Mouse (Mus musculus) neural tube, embryonic 14.5 days (tissue): Measurements from ENCODE around the gene Enho. TPM values are rescaled to one million over a fixed set of nuclear protein-coding genes. Genes with fewer than 3 reads are reported as not detected.
A peak's percentile ranks its signal among the peaks of the same experiment; 100 is the strongest.

ENCODE experiments used
- ATAC-seq: fragments of 200-750 bp; cut with Nextera tagmentation; 2 replicates; pipeline ENCODE4 v1.8.0; 2017; ENCODE audit warnings: low read depth, mild to moderate bottlenecking, moderate TSS enrichment, moderate library complexity
- H3K27ac ChIP-seq: fragments of 300-500 bp; sonication (generic); 2 replicates; pipeline ENCODE4 v1.5.1; 2014; ENCODE audit warnings: low read depth, mild to moderate bottlenecking, control low read depth, low read length, moderate library complexity, mixed read lengths
- H3K27me3 ChIP-seq: fragments of 300-500 bp; sonication (generic); 2 replicates; pipeline ENCODE4 v1.6.1; 2014; ENCODE audit warnings: low read length; ENCODE audit not compliant: control insufficient read depth, insufficient read depth
- H3K36me3 ChIP-seq: fragments of 300-500 bp; sonication (generic); 2 replicates; pipeline ENCODE4 v1.6.1; 2014; ENCODE audit warnings: low read length, mixed read lengths; ENCODE audit not compliant: control insufficient read depth, insufficient read depth
- H3K4me1 ChIP-seq: fragments of 300-500 bp; sonication (generic); 2 replicates; pipeline ENCODE4 v1.6.1; 2014; ENCODE audit warnings: low read length; ENCODE audit not compliant: control insufficient read depth, insufficient read depth
- H3K4me2 ChIP-seq: fragments of 300-500 bp; sonication (generic); 2 replicates; pipeline ENCODE4 v1.6.1; 2014; ENCODE audit warnings: mild to moderate bottlenecking, low read depth, low read length, control low read depth
- H3K4me3 ChIP-seq: fragments of 300-500 bp; sonication (generic); 2 replicates; pipeline ENCODE4 v1.5.1; 2014; ENCODE audit warnings: low read depth, low read length, control low read depth, mixed read lengths
- H3K9ac ChIP-seq: fragments of 300-500 bp; sonication (generic); replicated peaks from 2 replicates; pipeline ENCODE4 v1.6.1; 2014; ENCODE audit warnings: low read depth, mild to moderate bottlenecking, control low read depth, low read length, mixed read lengths
- H3K9me3 ChIP-seq: fragments of 300-500 bp; sonication (generic); 2 replicates; pipeline ENCODE4 v1.6.1; 2016; ENCODE audit warnings: low read length; ENCODE audit not compliant: control insufficient read depth
- WGBS: fragments of 180-500 bp; shearing (Covaris S2); extraction: QIAGEN DNeasy Blood & Tissue Kit; methylation state at CpG from one replicate; pipeline ENCODE4 v1.1.7; 2014; 5-methylcytosine and 5-hydroxymethylcytosine counted together
- polyA plus RNA-seq: library from polyadenylated mRNA; unstranded; fragments of >200 nt; fragmentation: Nextera tagmentation; extraction: Ambion mirVana; gene quantifications from 2 replicates; pipeline ENCODE4 v1.2.1, GENCODE M21; 2014

Gene Enho
- polyA plus RNA-seq, 1 experiment from 2014 or later = 134 TPM

DNA sequence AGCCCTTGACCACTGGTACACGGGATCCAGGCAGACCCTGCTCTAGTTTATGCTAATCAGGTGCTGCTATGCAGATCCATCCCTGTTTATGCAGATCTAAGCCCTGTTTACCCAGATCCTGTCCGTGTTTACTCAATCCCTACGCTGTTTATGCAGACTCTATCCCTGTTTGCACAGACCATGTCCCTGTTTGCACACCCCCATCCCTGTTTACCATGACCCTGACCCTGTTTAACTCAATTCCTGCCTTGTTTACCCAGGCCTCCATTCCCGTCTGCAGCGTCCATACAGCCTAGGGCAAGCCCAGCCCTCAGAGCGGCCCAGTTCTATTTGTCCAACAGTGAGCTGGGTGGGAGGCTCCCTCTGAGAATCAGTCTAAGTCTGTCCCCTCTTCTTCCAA lies 9.9 kb downstream of the Enho start:
- WGBS = 37% methylated on average over 6 of the region's 6 CpGs
- H3K4me1 ChIP-seq = peaks cover 31% of the 10 kb centered on the region
- no peak overlapping the region for H3K4me3 ChIP-seq
- no peaks in the 10 kb centered on the region for H3K9me3 ChIP-seq
- H3K36me3 ChIP-seq = no peaks in the 10 kb centered on the region
- H3K27ac ChIP-seq = no peak overlapping the region
- ATAC-seq = no peak
- H3K9ac ChIP-seq = no peak overlapping the region
- no peaks in the 10 kb centered on the region for H3K27me3 ChIP-seq
- no peak overlapping the region for H3K4me2 ChIP-seq

DNA sequence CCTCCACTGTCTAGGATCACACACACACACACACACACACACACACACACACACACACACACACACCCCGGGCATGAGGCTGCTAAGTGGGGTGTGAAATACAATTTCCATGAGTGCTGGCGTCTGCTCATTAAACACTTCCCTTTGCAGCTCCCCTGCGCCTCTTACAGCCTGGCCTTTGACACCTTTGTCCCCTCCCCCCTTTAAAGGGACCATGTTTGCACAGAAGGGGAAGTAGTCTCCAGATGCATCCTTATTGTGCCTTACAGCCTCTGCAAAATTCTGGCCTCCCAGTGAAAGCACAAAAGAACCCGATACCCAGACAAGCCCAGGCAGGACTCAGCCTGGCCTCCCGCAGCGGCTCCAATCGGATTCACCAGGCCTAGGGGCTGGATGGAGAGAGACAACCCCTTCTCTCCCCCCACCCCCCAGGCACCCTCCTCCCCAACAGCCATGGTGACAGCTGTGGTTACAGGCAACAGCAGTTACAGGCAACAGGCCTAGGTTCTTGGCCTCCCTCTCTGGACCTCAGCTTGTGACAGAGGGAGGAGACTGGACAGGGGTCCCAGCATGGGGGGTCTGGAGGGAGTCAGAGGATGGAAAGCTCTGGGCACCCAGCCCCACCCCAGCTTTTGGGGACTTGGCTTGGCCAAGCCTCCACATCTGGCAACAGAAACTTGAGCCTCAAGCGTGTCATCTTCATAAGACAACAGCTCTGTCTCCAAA lies 11.8 kb downstream of the Enho start:
- H3K36me3 ChIP-seq = no peaks in the 10 kb centered on the region
- H3K4me2 ChIP-seq = no peak overlapping the region
- H3K4me3 ChIP-seq = no peak overlapping the region
- H3K4me1 ChIP-seq = peaks cover 31% of the 10 kb centered on the region
- 9% methylated on average over 8 of the region's 8 CpGs for WGBS
- no peaks in the 10 kb centered on the region for H3K27me3 ChIP-seq
- ATAC-seq = peak; percentile 66
- peak overlapping the region; percentile 34; the same call in 1 of the 2 replicates for H3K27ac ChIP-seq
- no peaks in the 10 kb centered on the region for H3K9me3 ChIP-seq
- no peak overlapping the region for H3K9ac ChIP-seq

DNA sequence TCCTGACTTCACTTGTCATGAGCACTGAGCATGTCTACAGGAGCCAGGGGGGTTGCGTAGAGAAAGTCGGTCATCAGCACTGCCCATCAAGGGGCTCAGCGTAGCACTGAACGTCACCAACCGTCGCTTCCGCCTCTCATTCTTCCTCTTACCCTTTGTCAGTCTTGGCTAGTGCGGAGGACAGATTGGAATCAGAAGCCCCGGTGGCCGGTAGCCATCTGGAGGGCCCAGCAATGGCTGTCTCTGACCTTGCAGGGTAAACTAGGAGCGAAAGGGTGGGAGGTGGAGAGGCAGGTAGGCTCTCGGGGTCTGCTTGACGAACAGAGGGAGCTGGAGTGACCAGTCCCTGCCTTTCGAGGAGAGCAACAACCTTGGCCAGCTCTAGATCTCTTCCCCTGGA lies 18.1 kb downstream of the Enho start:
- Histone ChIP-seq H3K4me1 (peaks cover 21% of the 10 kb centered on the region), H3K9me3 (no peaks in the 10 kb centered on the region), H3K4me2 (no peak overlapping the region), H3K27me3 (no peaks in the 10 kb centered on the region), H3K4me3 (no peak overlapping the region), H3K36me3 (no peaks in the 10 kb centered on the region), H3K27ac (no peak overlapping the region), H3K9ac (no peak overlapping the region)
- no peak for ATAC-seq
- WGBS = 88% methylated on average over 14 of the region's 14 CpGs

DNA sequence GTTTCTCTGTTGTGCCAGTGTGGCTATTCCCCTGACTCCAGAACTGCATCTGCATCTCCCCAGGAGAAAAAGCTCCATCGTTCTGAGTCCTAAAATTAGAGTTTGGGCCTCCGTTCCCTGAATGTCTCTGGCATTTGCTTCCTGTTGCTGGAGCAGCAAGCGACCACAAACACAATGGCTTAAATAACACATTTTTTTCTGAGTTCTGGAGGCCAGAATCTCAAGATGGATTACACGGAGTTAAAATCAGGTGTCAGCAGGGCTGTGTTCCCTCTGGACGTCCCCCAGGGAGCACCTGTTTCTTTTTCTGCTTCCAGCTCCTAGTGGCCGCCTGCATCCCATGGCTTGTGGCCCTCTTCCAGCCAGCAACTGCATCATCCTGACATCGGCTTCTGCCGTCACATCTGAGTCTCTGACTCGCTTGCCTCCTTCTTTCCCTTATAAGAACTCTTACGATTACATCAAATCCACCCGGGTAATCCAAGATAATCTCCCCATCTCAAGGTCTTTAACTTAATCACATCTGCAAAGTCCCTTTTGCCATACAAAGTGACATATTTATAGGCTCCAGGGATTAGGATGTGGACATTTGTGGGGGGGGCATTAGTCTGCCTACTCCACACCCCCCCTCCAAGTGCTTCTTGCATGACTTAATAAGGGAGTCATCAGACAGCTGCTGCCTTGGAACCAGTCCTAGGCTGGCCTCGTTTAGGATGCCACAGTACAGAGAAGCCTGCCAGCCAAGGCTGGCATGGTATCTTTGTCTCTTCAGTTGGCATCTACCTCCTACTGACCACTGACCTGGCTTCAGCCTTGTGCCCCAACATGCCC lies 21.0 kb downstream of the Enho start:
- Histone ChIP-seq H3K4me2 (no peak overlapping the region), H3K9me3 (no peaks in the 10 kb centered on the region), H3K27ac (peak overlapping the region; percentile 34; the same call in 1 of the 2 replicates), H3K4me1 (peaks cover 21% of the 10 kb centered on the region), H3K27me3 (no peaks in the 10 kb centered on the region), H3K4me3 (no peak overlapping the region), H3K36me3 (no peaks in the 10 kb centered on the region), H3K9ac (no peak overlapping the region)
- 41% methylated on average over 12 of the region's 12 CpGs for WGBS
- no peak for ATAC-seq

DNA sequence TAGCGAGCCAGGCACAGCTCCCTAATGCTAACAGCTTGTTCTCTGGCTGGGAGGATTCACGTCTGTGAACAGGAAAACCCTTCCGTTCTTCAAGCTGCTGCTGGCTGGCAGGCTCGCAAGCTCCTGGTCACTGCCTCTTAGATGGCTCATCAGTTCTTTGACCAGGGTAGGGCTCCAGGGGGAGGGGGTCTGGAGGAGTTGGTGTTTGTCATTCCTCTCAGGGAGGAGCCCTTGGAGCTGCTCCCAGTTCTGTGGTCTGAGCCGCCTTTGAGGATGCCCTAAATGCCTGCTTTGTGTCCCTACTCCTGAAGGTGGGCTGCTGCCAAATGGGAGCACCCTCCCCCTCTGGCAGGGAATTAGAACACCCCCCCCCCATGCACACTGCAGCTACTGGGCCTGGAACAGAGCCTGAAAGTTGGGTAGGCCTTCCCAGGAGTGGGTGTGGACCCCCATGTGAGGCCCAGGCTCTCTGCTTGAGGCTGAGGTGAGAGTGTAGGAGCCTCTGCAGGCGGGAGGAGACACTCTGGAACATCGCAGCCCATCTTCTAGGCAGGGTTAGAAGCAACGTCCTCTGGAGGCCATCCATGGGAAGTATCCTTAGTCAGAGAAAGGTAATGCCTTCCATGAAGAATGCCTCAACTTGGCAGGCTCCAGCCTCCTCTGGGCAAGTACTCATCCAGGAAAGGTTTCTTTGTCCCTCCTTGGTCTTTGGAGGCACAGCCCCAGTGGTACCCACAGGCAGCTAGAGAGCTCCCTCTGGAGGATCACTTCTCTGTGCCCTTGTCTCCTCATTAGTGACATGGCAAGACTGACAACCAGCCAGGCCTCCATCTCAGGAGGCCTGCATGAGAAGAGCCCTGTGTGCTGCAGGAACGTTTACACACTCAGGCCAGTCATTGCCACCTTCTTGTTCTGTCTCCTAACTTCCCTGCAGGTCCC lies 24.2 kb downstream of the Enho start:
- H3K4me3 ChIP-seq = no peak overlapping the region
- H3K27ac ChIP-seq = 0 out of 2 replicates have a peak overlapping the region, but pooled peaks have one; percentile 34
- no peaks in the 10 kb centered on the region for H3K9me3 ChIP-seq
- 64% methylated on average over 9 of the region's 9 CpGs for WGBS
- H3K36me3 ChIP-seq = no peaks in the 10 kb centered on the region
- ATAC-seq = peak; percentile 81
- peaks cover 27% of the 10 kb centered on the region for H3K4me1 ChIP-seq
- H3K4me2 ChIP-seq = no peak overlapping the region
- no peak overlapping the region for H3K9ac ChIP-seq
- H3K27me3 ChIP-seq = no peaks in the 10 kb centered on the region

DNA sequence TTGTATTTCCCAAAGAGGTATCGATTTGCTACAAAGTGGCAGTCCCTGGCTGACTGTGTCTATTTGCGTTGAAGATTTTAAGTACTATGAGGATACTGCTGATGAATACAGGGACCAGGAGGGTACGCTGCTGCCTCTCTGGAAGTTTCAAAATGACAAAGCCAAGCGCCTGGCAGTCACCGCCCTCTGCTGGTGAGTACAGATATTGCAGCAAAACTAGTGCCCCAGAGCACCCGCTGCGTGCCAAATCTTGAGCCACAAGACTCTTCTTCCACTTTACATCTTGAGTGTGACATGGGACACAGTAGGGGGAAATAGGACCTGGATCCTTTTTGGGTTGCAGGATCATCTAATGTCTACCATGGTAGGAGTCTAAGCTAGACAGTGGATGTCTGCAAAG lies 26.0 kb downstream of the Enho start:
- peak overlapping the region; percentile 18; the same call in 1 of the 2 replicates for H3K27ac ChIP-seq
- no peak overlapping the region for H3K4me3 ChIP-seq
- no peaks in the 10 kb centered on the region for H3K36me3 ChIP-seq
- ATAC-seq = no peak
- peaks cover 21% of the 10 kb centered on the region for H3K4me1 ChIP-seq
- no peak overlapping the region for H3K4me2 ChIP-seq
- no peaks in the 10 kb centered on the region for H3K9me3 ChIP-seq
- no peaks in the 10 kb centered on the region for H3K27me3 ChIP-seq
- WGBS = 7% methylated on average over 7 of the region's 7 CpGs
- no peak overlapping the region for H3K9ac ChIP-seq

DNA sequence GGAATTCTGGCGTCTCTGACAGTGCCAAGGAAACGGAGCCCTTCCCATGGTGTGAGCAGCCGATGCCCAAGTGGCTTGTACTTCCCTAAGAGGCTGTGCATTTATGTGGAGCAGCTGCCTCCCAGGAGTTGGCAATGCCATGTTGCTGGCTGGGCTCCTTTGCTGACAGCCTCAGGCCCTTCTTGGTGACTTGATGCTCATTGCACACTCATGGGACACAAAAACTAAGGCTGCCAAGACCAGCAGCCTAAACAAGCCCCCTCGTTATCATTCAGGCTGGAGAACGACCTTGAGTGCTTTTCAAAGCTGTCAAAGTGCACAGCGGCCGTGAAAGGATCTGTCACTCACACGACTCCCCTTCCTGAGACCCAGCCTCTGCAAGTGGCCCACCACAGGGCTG lies 28.0 kb downstream of the Enho start:
- Histone ChIP-seq H3K9ac (no peak overlapping the region), H3K4me3 (no peak overlapping the region), H3K4me1 (peaks cover 6% of the 10 kb centered on the region; the same call in 1 of the 2 replicates), H3K27ac (peak overlapping the region; percentile 60), H3K9me3 (no peaks in the 10 kb centered on the region), H3K36me3 (no peaks in the 10 kb centered on the region), H3K4me2 (no peak overlapping the region), H3K27me3 (no peaks in the 10 kb centered on the region)
- ATAC-seq = peak; percentile 13; the same call in 1 of the 2 replicates
- 22% methylated on average over 8 of the region's 8 CpGs for WGBS

DNA sequence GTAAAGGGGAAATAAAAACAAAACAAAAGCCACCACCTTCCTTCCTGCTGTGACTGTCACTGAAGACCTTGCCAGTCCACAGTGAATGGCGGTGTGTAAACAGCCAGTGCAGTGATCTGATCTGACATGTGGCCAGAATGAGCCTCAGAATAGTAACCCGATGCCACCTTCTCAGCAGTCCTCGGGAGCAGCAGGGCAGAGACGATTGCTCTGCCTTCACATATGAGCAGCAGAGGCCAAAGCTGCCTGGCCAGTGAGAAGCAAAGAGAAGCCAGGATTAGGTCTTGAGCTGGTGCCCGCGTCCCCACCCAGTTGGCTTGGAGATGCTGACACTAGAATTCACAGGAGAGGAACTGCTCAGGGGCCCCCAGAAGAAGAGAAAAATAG lies 29.5 kb downstream of the Enho start:
- Histone ChIP-seq H3K4me3 (no peak overlapping the region), H3K9ac (no peak overlapping the region), H3K4me1 (peaks cover 6% of the 10 kb centered on the region; the same call in 1 of the 2 replicates), H3K4me2 (no peak overlapping the region), H3K9me3 (no peaks in the 10 kb centered on the region), H3K36me3 (no peaks in the 10 kb centered on the region), H3K27me3 (no peaks in the 10 kb centered on the region), H3K27ac (no peak overlapping the region)
- ATAC-seq = no peak
- WGBS = 30% methylated on average over 6 of the region's 6 CpGs
